Mouse (Mus musculus): Measurements from ENCODE around the gene Rapsn. TPM values are rescaled to one million over a fixed set of nuclear protein-coding genes. Genes with fewer than 3 reads are reported as not detected.
"Not testable (repeated sequence)": the region's sequence is repeated elsewhere in the genome, so short reads cannot be mapped to it uniquely, and the experiment has no call there.

The Rapsn gene
- polyA plus RNA-seq, 1 experiment from 2014 or later: 1.2 TPM

- H3K36me3 ChIP-seq (ENCODE audit: control insufficient read depth, insufficient read depth, low read length); H3K4me3 ChIP-seq (ENCODE audit: low read depth, low read length); H3K4me2 ChIP-seq (ENCODE audit: low read length); H3K27ac ChIP-seq (ENCODE audit: low read depth, low read length); H3K9ac ChIP-seq (ENCODE audit: low read length); DNase-seq (ENCODE audit: low spot score); ATAC-seq; H3K27me3 ChIP-seq (replicated peaks; ENCODE audit: control insufficient read depth, insufficient read depth, low read length); H3K9me3 ChIP-seq (replicated peaks; ENCODE audit: control insufficient read depth, low read length); H3K4me1 ChIP-seq (ENCODE audit: control insufficient read depth, insufficient read depth, low read length): not testable (repeated sequence)
- WGBS: 91% methylated on average over 1 of the region's 1 CpGs
Measured at GRCm38 (mm10) chr2:91045805-91046204, 10.4 kb downstream of the Rapsn start.

DNA sequence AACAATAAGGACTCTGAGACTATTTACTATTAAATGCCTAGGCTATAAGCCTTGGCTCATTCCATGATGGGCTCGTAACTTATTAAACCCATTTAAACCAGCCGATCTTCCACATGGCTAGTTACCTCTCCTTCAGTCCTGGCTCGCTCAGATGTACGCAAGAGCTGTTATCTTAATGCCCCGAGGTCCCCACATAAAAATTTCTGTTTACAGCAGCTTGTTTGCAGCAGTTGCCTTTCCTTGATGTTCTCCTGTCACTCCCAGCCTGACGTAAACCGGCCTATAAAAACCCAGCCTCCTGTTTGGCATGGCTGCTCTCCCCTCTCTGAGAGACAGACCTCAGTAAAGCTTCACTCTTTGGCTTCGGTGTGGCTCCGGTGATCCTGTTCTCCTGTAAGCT, 11.9 kb downstream of the Rapsn start:
- no peaks in the 10 kb centered on the region for H3K9me3 ChIP-seq (replicated peaks; ENCODE audit: control insufficient read depth, low read length)
- no peak overlapping the region for H3K4me3 ChIP-seq (ENCODE audit: low read depth, low read length)
- ATAC-seq (no peak), DNase-seq (ENCODE audit: low spot score) (no peak)
- no peak overlapping the region for H3K9ac ChIP-seq (ENCODE audit: low read length)
- no peaks in the 10 kb centered on the region for H3K36me3 ChIP-seq (ENCODE audit: control insufficient read depth, insufficient read depth, low read length)
- no peaks in the 10 kb centered on the region for H3K27me3 ChIP-seq (replicated peaks; ENCODE audit: control insufficient read depth, insufficient read depth, low read length)
- no peak overlapping the region for H3K27ac ChIP-seq (ENCODE audit: low read depth, low read length)
- 75% methylated on average over 9 of the region's 9 CpGs for WGBS
- no peaks in the 10 kb centered on the region for H3K4me1 ChIP-seq (ENCODE audit: control insufficient read depth, insufficient read depth, low read length)
- no peak overlapping the region for H3K4me2 ChIP-seq (ENCODE audit: low read length)

- Histone ChIP-seq H3K9me3 (replicated peaks; ENCODE audit: control insufficient read depth, low read length) (no peaks in the 10 kb centered on the region), H3K36me3 (ENCODE audit: control insufficient read depth, insufficient read depth, low read length) (peaks cover 17% of the 10 kb centered on the region), H3K27me3 (replicated peaks; ENCODE audit: control insufficient read depth, insufficient read depth, low read length) (no peaks in the 10 kb centered on the region), H3K4me2 (ENCODE audit: low read length) (no peak overlapping the region), H3K4me3 (ENCODE audit: low read depth, low read length) (no peak overlapping the region), H3K4me1 (ENCODE audit: control insufficient read depth, insufficient read depth, low read length) (peaks cover 6% of the 10 kb centered on the region), H3K27ac (ENCODE audit: low read depth, low read length) (no peak overlapping the region), H3K9ac (ENCODE audit: low read length) (no peak overlapping the region)
- ATAC-seq: no peak
- no peak for DNase-seq (ENCODE audit: low spot score)
- WGBS: 84% methylated on average over 3 of the region's 3 CpGs
Measured at GRCm38 (mm10) chr2:91051917-91052316, 16.5 kb downstream of the Rapsn start.

DNA sequence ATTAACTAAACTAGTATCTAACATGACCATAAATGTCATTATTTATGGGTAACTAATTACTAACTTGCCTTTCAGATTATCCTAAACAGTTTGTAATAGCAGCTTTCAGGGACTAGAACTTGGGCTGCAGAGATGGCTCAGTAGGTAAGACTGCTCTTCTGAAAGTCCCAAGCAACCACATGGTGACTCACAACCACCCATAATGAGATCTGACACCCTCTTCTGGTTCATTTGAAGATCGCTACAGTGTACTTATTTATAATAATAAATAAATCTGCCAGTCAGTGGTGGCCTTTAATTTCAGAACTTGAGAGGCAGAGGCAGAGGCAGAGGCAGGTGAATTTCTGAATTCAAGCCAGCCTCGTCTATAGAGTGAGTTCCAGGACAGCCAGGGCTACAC, 17.3 kb downstream of the Rapsn start:
- DNase-seq (ENCODE audit: low spot score): peak; percentile 19
- Histone ChIP-seq H3K4me3 (ENCODE audit: low read depth, low read length) (peak overlapping the region; percentile 76; the same call in 1 of the 2 replicates), H3K36me3 (ENCODE audit: control insufficient read depth, insufficient read depth, low read length) (peaks cover 25% of the 10 kb centered on the region), H3K27ac (ENCODE audit: low read depth, low read length) (no peak overlapping the region), H3K9me3 (replicated peaks; ENCODE audit: control insufficient read depth, low read length) (no peaks in the 10 kb centered on the region), H3K4me1 (ENCODE audit: control insufficient read depth, insufficient read depth, low read length) (peaks cover 6% of the 10 kb centered on the region), H3K27me3 (replicated peaks; ENCODE audit: control insufficient read depth, insufficient read depth, low read length) (no peaks in the 10 kb centered on the region), H3K9ac (ENCODE audit: low read length) (no peak overlapping the region), H3K4me2 (ENCODE audit: low read length) (peak overlapping the region; percentile 56)
- no peak for ATAC-seq
- WGBS: 55% methylated on average over 2 of the region's 2 CpGs

DNA sequence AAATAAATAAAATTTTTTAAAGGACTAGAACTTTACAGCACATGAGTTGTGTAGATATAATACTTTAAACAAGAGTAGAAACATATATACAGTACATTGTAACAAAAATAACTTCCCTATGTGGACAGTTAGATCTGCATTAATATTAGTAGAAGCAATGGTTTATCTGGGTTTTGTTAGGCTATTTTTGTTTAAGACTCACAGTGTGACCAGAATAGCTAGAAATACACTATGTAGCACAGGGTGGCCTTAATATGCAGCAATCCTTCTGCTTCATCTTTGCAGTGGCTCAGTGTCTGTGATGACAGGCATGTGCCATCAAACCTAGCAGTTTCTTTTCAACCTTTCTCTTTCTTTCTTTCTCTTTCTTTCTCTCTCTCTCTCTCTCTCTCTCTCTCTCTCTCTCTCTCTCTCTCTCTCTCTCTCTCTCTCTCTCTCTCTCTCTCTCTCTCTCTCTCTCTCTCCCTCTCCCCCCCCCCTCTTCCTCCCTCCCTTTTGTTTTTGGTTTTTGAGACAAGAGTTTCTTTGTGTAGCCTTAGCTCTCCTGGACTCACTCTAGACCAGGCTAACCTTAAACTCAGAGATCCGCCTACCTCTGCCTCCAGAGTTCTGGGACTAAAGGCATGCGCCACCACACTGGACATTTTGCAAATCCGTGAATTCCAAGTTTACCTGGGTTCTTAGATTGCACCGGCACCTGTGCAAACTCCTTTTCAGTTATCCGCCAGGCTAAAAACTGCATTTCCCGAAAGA, 17.9 kb downstream of the Rapsn start:
- peak overlapping the region; percentile 81; the same call in 1 of the 2 replicates for H3K27ac ChIP-seq (ENCODE audit: low read depth, low read length)
- peaks cover 6% of the 10 kb centered on the region for H3K4me1 ChIP-seq (ENCODE audit: control insufficient read depth, insufficient read depth, low read length)
- H3K4me2 ChIP-seq (ENCODE audit: low read length): peak overlapping the region; percentile 56
- peak overlapping the region; percentile 76 for H3K4me3 ChIP-seq (ENCODE audit: low read depth, low read length)
- WGBS: 0% methylated on average over 6 of the region's 6 CpGs
- H3K9me3 ChIP-seq (replicated peaks; ENCODE audit: control insufficient read depth, low read length): no peaks in the 10 kb centered on the region
- H3K9ac ChIP-seq (ENCODE audit: low read length): peak overlapping the region; percentile 81
- H3K36me3 ChIP-seq (ENCODE audit: control insufficient read depth, insufficient read depth, low read length): peaks cover 32% of the 10 kb centered on the region
- DNase-seq (ENCODE audit: low spot score) (no peak), ATAC-seq (peak; percentile 73)
- no peaks in the 10 kb centered on the region for H3K27me3 ChIP-seq (replicated peaks; ENCODE audit: control insufficient read depth, insufficient read depth, low read length)

DNA sequence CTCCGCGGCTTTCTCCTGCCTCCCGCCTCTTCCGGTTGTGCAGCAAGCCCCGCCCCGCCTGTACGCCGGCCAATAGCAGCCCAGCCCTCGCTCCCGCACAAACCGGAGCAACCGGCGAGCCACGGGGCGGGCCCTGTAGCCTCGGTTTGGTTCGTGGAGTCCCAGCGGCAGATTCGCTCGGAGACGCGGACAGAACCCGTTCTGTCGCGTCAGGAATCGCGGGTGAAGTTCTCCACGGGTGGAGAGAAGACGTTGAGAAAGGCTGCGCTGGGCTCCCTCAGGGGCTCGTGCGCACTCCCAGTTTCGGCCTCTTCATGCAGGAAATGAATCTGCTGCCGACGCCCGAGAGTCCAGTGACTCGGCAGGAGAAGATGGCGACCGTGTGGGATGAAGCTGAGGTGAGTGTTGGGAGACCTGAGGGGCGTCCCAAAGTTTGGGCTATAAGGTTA, 18.5 kb downstream of the Rapsn start, which contains the start of gene Psmc3:
Gene Psmc3 (plus strand): TSS at position 76 of the 449 bp plus-strand sequence.
- peak within 1 kb of the TSS; percentile 81 for H3K27ac ChIP-seq (ENCODE audit: low read depth, low read length)
- WGBS: under 1% methylated on average over 40 of the region's 40 CpGs

DNA sequence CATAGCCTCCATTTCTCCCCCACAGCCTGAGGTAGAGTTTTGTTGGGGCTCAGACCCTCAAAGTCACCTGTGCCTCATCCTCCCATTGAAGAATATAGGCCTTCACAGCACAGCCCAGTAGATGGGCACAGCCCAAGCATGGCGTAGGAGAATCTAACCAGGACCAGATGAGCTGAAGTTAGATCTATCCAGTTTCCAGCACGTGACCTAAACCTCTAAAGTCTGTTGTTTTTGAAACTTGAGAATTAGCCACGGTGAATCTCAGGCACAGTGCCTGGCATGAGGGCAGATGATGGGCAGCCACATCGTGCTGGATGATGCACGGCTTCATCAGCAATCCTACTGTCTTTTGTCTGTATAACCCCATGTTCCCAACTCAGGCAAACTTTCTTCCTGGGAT, 23.0 kb downstream of the Rapsn start:
- 94% methylated on average over 5 of the region's 5 CpGs for WGBS

More for the DNA sequence above, 18.5 kb downstream of the Rapsn start, which contains the start of gene Psmc3:
- peak within 1 kb of the TSS; percentile 76 for H3K4me3 ChIP-seq (ENCODE audit: low read depth, low read length)
- peaks cover 38% of the 10 kb centered on the region for H3K36me3 ChIP-seq (ENCODE audit: control insufficient read depth, insufficient read depth, low read length)
- H3K4me1 ChIP-seq (ENCODE audit: control insufficient read depth, insufficient read depth, low read length): peaks cover 6% of the 10 kb centered on the region
- H3K27me3 ChIP-seq (replicated peaks; ENCODE audit: control insufficient read depth, insufficient read depth, low read length): no peaks in the 10 kb centered on the region
- DNase-seq (ENCODE audit: low spot score) (peak; percentile 96), ATAC-seq (peak; percentile 99)
- peak within 1 kb of the TSS; percentile 81 for H3K9ac ChIP-seq (ENCODE audit: low read length)
- no peaks in the 10 kb centered on the region for H3K9me3 ChIP-seq (replicated peaks; ENCODE audit: control insufficient read depth, low read length)
- H3K4me2 ChIP-seq (ENCODE audit: low read length): peak within 1 kb of the TSS; percentile 65

DNA sequence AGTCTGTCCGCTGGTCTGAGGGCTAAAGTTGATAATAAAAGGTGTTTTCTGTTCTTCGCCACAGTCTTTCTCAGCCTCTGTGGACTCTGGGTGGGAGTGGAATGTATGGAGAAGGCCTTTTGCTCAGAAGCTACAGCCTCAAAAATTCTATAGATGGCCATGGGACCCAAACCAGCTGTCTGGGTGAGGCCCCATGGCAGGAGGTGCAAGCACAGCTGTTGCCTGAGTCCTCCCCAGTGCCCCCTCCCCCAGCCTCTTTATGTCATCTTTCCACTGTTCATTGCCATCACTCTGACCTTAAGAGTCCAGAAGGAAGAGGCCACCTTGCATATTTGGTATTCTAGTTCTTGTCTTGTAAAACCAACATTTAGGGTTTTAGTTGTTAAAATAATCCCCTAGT, 24.0 kb downstream of the Rapsn start:
- 95% methylated on average over 2 of the region's 2 CpGs for WGBS
- Histone ChIP-seq H3K9me3 (replicated peaks; ENCODE audit: control insufficient read depth, low read length) (no peaks in the 10 kb centered on the region), H3K27me3 (replicated peaks; ENCODE audit: control insufficient read depth, insufficient read depth, low read length) (no peaks in the 10 kb centered on the region), H3K4me2 (ENCODE audit: low read length) (no peak overlapping the region), H3K9ac (ENCODE audit: low read length) (no peak overlapping the region), H3K36me3 (ENCODE audit: control insufficient read depth, insufficient read depth, low read length) (peaks cover 91% of the 10 kb centered on the region), H3K4me1 (ENCODE audit: control insufficient read depth, insufficient read depth, low read length) (peaks cover 6% of the 10 kb centered on the region), H3K4me3 (ENCODE audit: low read depth, low read length) (no peak overlapping the region), H3K27ac (ENCODE audit: low read depth, low read length) (no peak overlapping the region)
- DNase-seq (ENCODE audit: low spot score): no peak
- no peak for ATAC-seq

More for the DNA sequence above, 23.0 kb downstream of the Rapsn start:
- H3K9ac ChIP-seq (ENCODE audit: low read length): no peak overlapping the region
- H3K27ac ChIP-seq (ENCODE audit: low read depth, low read length): no peak overlapping the region
- no peaks in the 10 kb centered on the region for H3K9me3 ChIP-seq (replicated peaks; ENCODE audit: control insufficient read depth, low read length)
- peaks cover 6% of the 10 kb centered on the region for H3K4me1 ChIP-seq (ENCODE audit: control insufficient read depth, insufficient read depth, low read length)
- no peak overlapping the region for H3K4me3 ChIP-seq (ENCODE audit: low read depth, low read length)
- no peaks in the 10 kb centered on the region for H3K27me3 ChIP-seq (replicated peaks; ENCODE audit: control insufficient read depth, insufficient read depth, low read length)
- ATAC-seq (no peak), DNase-seq (ENCODE audit: low spot score) (no peak)
- H3K36me3 ChIP-seq (ENCODE audit: control insufficient read depth, insufficient read depth, low read length): peaks cover 82% of the 10 kb centered on the region
- H3K4me2 ChIP-seq (ENCODE audit: low read length): no peak overlapping the region
